In the genomic region with DNA sequence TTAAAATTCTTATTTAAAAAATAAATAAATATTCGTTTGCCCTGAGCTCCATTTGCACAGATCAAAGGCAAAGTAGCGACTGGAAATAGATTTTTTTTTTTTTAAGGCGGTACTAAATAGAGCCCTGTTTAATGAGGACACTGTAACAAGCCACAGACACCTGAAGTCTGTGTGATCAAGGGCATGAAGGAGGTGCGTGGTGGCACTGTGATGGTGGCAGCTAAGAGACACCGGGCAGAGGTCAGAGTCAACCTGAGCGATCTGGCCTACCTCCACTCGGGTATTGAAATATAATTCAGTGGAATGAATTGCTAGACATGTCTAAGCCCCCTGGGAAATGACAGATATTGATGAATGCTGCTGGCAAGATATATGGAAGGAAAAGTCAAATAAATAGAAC, we compare ENCODE assay signal across 24 mouse cellular contexts.
"Had no signal": no experiment of that assay in that cellular context is flagged by ENCODE, and none has a peak within 500 bp of the region (broad histone marks: within the 10 kb centered on the region; RNA-seq: fewer than 3 reads in every experiment).

No protein-coding gene starts in this region.

- H3K9me3 ChIP-seq: forebrain, embryonic 15.5 days; heart, embryonic 10.5 days; heart, embryonic 12.5 days; hindbrain, embryonic 15.5 days; intestine, embryonic 15.5 days; kidney, embryonic 15.5 days; limb, embryonic 13.5 days; limb, embryonic 15.5 days; liver, embryonic 12.5 days had no signal

- H3K4me3 ChIP-seq: forebrain, embryonic 15.5 days; heart, embryonic 10.5 days; heart, embryonic 12.5 days; hindbrain, embryonic 15.5 days; intestine, embryonic 15.5 days; kidney, embryonic 15.5 days; limb, embryonic 13.5 days; limb, embryonic 15.5 days; liver, embryonic 12.5 days had no signal

- H3K36me3 ChIP-seq: forebrain, embryonic 15.5 days; heart, embryonic 10.5 days; heart, embryonic 12.5 days; hindbrain, embryonic 15.5 days; intestine, embryonic 15.5 days; kidney, embryonic 15.5 days; limb, embryonic 13.5 days; limb, embryonic 15.5 days; liver, embryonic 12.5 days had no signal

- DNase-seq: forebrain, postnatal 0 days; gastrocnemius, postnatal 14 days; gastrocnemius, postnatal 36 days; heart, adult 18-20 months; heart, postnatal 10 days; kidney, adult 11 months; kidney, adult 2 months; kidney, adult 9 months; kidney, postnatal 14 days; kidney, postnatal 36 days; layer of hippocampus, adult 9-11 months; layer of hippocampus, postnatal 36 days; left cerebral cortex, postnatal 4 days had no signal

- H3K27ac ChIP-seq: forebrain, embryonic 15.5 days; heart, embryonic 10.5 days; hindbrain, embryonic 15.5 days; intestine, embryonic 15.5 days; kidney, embryonic 15.5 days; kidney, postnatal 0 days; limb, embryonic 13.5 days; limb, embryonic 15.5 days; liver, embryonic 12.5 days; liver, embryonic 14.5 days had no signal

- H3K9ac ChIP-seq: forebrain, embryonic 15.5 days; forebrain, postnatal 0 days; heart, embryonic 12.5 days; hindbrain, embryonic 15.5 days; intestine, embryonic 15.5 days; kidney, embryonic 15.5 days; limb, embryonic 13.5 days; limb, embryonic 15.5 days; liver, embryonic 12.5 days; liver, embryonic 14.5 days had no signal

- H3K27me3 ChIP-seq: forebrain, embryonic 15.5 days; heart, embryonic 12.5 days; hindbrain, embryonic 15.5 days; intestine, embryonic 15.5 days; kidney, embryonic 15.5 days; limb, embryonic 13.5 days; limb, embryonic 15.5 days; liver, embryonic 12.5 days had no signal

- H3K4me2 ChIP-seq: forebrain, embryonic 15.5 days; heart, embryonic 12.5 days; hindbrain, embryonic 15.5 days; intestine, embryonic 15.5 days; kidney, embryonic 15.5 days; limb, embryonic 13.5 days; limb, embryonic 15.5 days; liver, embryonic 12.5 days had no signal

- H3K4me1 ChIP-seq: forebrain, embryonic 15.5 days; hindbrain, embryonic 15.5 days; intestine, embryonic 15.5 days; kidney, embryonic 15.5 days; limb, embryonic 13.5 days; limb, embryonic 15.5 days; liver, embryonic 12.5 days had no signal

- ATAC-seq: forebrain, embryonic 15.5 days; forebrain, postnatal 0 days; intestine, embryonic 15.5 days; liver, embryonic 12.5 days had no signal
